Mouse (Mus musculus) layer of hippocampus, postnatal 25 days (tissue): ENCODE data around the gene Gm49510. TPM values are rescaled to one million over a fixed set of nuclear protein-coding genes. Genes with fewer than 3 reads are reported as not detected.
"Not testable (repeated sequence)": the region's sequence is repeated elsewhere in the genome, so short reads cannot be mapped to it uniquely, and the experiment has no call there.

Experiments used
- DNase-seq, 2 experiments: peaks; one replicate each; pipeline ENCODE4 v3.0.0; 2022; ENCODE audit warnings: mixed read lengths in 2 of 2, low spot score in 1 of 2; ENCODE audit errors: extremely low spot score in 1 of 2
- total RNA-seq, 2 experiments: library from RNA; stranded (reverse); gene quantifications; 2 replicates each; pipeline ENCODE4 v1.2.3; 2021

Gene Gm49510
- total RNA-seq, 2 experiments from 2014 or later = not detected

DNA sequence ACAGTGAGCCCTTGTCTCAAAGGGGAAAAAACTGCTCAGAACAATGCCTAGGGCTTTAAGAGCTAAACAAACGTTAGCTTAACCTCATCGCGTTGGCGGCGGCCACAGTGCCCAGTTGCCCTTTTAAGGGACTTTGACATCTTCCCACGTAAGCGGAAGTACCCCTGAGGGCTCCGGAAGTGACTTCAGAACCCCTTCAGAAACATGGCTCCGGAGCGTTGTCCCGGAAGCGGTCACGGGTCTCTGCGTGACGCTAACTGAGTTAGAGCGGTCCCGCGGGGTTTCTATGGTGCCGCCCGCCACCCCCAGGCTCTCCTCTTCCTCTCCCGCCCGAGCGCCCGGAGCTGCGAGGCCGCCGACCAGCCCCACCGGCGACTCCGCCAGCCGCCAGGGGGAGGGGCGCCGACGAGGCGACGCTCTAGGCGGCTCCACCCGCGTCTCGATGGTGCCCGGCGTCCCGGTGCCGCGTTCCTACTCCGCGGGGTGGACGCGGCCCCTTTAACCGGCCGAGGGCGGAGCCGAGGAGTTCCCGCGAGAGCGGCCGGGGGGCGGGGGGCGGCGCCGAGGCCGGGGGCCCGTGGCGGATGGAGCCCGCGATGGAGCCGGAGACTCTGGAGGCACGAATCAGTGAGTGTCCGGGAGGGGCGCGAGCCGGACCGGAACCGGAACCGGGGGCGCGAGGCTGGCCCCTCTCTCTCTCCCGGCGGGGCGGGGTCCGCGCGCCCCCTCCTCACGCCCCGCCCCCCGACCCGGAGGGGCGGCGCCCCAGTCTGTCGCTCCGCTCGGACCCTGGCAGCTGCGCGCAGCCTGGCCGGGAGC is 22.3 kb upstream of the Gm49510 start, which contains the start of gene Gga1:
Gene Gga1, plus strand, starts transcription at position 200 of the 819 bp plus-strand sequence.
- DNase-seq = peak; percentile 84 to 95

DNA sequence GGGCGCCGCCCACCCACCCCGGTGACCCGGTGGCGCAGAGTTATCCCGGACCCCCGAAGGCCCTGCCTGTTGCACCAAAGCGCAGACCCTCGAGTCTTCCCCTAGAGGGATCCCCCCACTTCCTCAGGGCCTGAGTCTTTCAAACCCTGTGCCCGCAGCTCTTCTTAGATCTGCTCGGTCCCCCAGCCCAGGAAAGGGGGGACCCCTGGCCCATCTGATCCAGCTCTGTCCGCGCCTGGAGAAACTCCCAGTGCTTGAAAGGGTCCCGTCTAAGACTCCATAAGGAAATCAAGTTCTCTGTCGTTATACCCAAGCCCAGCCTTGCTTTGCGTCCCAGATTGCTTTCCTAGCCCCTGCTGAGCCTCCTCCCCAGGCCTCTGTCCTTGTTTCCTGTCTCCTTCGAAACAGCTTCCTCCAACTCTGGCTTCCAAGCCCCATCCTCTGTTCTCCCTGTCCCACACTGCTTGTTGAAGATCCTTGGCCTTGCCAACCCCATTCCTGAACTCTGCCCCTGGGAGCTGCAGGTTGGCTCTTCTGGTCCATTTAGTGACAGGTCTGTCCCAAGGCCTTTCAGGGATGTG is 21.6 kb upstream of the Gm49510 start:
- DNase-seq = no peak

DNA sequence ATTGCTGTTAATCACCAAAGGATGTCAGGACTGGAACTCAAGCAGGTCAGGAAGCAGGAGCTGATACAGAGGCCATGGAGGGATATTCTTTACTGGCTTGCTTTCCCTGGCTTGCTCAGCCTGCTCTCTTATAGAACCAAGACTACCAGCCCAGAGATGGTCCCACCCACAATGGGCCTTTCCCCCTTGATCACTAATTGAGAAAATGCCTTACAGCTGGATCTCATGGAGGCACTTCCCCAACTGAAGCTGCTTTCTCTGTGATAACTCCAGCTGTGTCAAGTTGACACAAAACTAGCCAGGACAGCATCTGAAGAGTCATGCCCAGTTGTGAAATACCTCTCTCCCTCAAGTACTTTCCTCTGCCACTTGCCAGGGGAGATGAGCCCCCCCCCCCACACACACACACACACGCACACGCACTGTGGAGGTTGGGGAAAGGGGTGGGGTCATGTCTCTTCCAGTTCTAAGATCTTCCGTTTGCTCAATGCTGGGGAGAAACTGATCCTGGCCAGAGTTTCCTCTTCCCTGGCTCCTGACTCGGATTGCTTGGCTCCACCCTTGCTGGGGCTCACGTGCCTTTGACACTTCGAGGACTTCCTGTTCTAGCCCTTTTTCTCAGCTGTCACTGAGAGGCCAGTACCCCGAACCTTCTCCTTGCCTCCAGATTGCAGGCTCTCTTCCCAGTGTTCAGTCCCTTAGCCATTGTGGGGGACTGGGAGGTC is 20.5 kb upstream of the Gm49510 start:
- not testable (repeated sequence) for DNase-seq

DNA sequence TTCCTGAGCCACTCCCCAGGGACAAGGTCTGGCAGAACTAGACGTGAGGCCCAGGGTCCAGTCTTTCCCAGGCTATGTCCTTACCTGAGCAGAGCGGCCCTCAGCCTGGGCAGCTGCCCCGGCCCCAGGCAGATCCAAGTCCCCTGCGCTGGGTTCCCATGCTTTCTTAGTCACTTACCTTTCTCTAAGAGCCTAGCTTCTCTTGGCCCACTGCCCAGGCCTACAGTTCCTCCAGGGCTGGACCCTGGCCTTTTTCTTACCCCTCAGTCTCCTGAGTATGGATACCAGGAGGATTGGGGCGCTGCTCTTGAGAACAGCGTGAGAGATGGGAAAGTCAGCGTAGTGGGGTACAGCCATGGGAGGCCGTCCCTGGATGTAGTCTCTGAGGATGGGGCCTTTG is 19.0 kb upstream of the Gm49510 start:
- DNase-seq = no peak

DNA sequence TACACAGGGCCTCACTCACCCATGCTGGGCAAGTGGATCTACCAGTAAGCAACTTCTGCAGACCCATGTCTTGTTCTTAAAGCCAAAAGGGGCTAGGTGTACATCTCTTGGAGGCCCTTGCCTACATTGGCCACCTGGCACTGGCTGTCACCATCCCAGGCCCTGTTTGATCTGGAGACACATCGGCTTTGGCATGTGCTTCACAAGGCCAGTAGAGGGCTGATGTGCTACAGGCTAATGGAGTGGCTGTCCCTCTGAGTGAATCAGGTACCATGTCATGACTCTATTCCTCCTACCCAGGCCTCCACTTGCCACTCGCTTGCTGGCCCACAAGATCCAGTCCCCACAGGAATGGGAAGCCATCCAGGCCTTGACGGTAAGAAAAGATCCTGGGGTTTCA is 17.6 kb upstream of the Gm49510 start:
- DNase-seq = no peak

DNA sequence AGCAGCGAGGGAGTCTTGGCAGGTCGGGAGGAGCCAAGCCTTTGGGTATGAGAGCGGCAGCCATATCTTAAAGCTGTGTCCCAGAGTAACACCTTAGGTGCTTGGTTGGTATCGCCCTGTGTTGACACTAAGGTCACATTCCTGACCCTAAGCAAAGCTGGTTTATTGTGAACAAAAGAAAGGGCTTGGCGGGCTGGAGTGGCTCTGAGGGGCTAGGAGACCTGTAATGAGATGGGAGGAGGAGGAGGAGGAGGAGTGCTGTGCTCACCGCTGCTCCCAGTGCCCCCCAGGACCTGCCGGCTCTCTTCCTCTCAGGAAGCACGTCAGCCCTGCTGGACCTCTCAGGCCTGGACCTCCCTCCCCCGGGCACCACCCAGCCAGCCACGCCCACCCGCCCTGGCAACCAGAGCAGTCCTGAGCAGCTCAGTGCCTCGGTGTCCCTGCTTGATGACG is 10.0 kb upstream of the Gm49510 start:
- no peak for DNase-seq

DNA sequence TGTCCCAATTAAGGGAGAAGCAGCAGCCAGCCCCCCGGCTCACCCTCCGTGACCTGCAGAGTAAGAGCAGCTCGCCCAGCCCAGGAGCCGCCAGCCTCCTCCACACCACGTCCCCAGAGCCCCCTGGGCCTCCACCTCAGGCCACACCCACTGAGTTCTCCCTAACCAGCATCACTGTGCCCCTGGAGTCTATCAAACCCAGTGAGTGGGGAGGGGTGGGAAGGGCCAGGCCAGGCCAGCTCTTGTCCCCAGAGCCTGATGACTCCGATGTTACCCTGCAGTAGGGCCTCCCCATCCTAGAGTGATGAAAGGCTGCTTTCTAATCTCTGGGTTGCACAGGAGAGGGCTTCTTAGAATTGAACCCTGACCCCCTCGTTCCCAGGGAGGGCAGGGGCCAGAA is 7.0 kb upstream of the Gm49510 start:
- no peak for DNase-seq

DNA sequence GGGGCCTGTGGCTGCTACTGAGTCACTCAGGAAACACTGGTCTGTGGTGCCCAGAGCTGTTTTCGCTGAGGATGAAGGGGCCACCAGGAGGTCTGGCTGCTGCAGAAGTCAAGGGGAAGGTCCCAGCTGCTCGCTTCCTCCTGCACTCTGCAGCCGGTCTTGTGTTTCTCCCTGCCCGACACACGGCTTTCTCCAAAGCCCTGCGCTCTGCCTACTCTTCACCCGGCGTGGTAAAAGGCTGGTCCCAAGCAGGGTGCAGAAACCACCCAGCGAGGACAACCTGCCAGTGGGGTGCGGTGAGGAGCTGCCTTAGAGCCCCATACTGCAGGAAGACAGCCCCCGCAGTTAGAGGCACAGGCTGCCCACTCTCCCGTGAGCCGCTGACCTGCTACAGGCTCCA is 4.7 kb upstream of the Gm49510 start:
- no peak for DNase-seq

DNA sequence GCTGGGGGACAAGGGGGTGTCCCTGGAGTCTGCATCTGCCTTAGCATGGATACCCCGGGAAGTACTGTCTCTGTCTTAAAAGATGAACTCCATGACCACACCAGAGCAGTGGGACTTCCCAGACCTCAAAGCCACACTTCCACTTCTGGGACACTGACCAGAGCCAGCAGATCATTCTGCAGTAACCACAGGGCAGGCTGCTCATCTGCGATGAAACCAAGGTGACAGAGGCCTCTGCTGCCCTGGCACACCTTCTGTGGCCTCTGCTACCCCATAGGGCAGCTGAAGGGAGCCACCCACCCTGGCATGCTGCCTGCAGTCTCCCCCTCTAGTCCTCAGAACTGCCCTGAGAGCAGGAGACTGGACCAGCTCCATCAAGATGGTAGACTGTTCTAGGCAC is 3.7 kb upstream of the Gm49510 start:
- DNase-seq = no peak

DNA sequence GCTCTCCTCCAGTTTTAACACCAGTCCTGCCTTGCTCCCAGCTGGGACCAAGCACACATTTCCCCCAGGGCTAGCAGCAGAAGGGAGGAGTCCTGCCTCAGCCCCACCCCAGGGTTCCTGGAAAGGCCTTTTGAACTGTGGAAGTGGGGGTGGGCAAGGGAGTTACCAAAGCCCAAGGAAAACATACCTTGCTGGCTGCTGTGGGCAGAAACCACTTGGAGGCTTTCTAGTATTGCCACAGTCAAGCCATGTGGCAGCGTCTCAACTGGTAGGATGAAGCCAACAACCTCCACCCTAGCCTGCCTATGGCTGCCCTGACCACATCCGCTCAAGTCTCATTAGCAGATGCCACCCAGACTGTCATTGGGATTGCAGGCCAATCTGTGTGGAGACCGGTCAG is 3.3 kb upstream of the Gm49510 start:
- DNase-seq = no peak

DNA sequence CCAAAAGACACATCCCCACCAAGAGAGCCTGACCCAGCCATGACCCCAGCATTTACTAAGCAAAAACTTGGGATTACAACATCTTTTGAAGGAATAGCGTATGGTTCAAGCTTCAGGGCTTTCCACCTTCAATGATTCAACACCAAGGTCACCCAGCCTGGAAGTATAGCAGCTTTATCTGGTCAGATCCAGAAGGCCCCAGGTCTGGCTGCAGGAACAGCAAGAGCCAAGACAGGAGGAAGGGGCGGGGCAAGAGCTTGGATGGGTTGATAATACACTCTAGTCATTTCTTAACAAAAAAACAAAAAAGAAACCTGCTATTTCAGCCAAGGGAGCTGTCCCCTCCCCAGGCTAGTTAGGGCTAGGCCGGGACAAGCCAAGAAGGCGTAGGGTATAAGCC is 2.0 kb upstream of the Gm49510 start:
- no peak for DNase-seq

DNA sequence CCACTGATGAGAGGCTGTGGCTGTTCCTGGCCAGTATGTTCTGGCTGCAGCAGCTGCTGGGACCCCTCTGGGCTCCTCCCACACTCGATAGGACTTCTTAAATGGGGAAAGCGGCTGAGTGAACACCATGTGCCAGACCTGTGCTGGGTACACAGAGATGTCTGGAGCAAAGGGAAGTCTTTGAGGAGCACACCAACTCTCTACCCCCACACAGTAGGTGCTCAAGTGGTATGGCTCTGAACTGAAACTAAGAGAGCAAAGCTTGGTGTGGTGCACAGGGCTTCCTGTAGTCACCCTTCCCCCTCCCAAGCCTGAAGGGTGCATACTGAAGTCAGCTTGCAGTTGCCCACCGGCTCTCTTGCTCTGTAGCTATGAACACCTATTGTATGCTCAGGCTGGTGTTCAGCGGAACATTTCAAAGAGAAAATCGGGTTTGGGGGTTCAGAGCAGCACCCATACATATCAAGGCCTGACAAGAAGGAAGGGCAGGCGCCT is 913 bp upstream of the Gm49510 start:
- no peak for DNase-seq

DNA sequence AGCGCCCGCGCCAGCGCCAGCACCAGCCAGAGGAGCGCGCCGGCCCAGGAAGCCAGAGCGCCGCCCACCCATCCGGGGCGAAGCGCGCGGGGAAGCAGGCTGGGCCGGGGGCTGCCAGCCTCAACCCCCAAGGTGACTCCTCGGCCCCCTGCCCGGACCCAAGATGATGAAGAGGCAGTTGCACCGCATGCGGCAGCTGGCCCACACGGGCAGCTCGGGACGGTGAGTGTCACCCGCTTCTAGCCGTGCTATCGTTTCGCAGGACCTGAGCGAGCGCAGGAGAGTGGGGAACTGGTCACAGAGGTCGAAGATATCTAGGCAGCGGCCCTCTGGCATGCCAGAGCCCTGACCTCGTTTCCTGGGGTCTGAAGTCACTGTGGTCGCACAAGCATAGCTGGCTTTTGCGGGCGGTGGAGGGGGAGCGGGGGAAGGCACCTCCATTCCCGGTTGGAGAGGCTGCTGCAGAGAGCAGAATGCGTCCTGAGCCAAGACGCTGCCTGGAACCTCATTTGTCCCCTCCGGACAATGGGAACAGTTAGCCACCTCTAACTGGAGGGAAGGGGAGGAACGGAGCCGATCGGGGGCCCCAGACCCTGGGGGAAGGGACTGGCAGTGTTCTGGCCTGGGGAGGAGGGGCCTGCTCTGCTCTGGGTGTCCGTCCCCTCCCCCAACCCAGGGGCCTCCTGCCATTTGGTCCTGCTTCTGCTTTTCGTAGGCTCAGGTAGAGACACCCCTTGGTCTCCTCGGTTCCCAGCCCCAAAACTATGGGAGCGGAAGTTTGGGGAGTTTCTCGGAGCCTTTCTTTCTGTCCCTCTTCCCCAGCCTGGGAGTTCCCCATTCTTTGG is 495 bp downstream of the Gm49510 start, which contains the start of gene Sh3bp1:
Gene Sh3bp1, plus strand, starts transcription at position 29 of the 845 bp plus-strand sequence.
- peak; percentile 41 to 45 for DNase-seq

DNA sequence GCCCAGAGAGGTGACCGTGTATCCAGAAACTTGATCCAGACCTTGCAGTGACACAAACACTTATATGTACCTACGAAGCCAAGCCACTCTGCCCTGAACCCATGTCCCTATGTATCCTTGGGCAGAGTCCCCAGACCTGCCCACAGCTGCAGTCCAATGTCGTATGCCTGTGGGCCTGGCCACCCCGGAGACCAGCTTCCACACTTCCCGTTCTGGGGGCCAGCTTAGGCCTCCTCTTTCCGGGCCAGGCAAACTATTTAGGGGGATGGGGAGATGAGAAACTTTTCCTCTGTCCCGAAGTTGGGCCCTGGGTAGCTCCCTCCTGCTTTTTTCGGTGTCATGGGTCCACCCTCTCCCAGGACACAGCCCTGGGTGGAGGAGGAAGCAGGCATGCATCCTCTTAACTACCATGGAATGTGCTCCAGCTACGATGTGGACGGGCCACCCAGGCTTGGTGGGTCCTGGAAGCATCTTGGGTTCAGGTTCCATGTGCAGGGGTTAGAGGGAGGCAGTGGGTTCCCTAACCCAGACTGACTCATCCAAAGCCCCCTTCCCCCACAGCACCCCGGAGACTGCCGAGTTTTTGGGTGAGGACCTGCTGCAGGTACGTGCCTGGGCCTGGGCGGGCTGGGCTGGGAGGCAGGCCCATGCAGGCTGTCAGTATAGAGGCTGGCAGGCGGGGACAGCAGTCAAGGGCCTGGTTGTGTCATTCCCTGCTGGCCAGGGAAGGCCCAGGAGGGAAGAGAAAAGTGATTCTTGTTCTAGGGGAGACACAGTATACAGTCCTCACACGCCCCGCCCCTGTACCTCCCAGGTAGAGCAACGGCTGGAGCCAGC is 1.3 kb downstream of the Gm49510 start:
- no peak for DNase-seq

DNA sequence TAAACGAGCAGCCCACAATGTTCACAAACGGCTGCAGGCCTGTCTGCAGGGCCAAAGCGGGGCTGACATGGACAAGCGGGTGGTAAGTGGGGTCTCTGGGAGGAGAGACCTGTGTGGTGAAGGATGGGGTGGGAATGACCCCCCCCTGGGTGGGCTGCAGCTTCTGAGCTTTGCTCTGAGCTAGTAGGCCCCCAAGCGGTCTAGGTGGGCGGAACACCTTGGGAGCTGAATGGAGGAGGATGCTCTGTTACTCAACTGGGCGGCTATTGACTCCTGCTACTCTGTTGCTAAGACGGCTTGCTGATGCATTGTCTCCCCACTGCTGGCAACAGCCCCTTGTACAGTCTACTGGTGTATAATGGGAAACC is 1.9 kb downstream of the Gm49510 start:
- no peak for DNase-seq

DNA sequence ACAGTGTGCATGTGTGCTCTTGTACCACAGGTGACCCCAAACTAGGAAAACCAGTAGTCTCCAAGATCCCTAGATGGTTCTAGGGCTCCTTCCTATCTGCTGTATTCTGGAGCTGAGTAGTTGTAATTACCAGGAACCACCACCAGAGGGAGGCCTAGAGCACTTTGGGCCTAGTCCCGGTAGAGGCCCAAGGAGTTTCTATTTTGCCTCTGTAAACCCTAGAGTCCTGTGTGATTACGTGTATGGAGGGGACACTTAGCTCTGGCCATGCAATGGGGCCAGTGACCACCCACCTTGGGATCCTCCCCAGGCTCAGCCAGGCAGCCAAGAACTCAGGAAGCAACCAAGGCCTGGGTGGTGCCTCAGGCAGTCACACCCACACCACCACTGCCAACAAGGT is 3.8 kb downstream of the Gm49510 start:
- peak; percentile 77 to 96 for DNase-seq

DNA sequence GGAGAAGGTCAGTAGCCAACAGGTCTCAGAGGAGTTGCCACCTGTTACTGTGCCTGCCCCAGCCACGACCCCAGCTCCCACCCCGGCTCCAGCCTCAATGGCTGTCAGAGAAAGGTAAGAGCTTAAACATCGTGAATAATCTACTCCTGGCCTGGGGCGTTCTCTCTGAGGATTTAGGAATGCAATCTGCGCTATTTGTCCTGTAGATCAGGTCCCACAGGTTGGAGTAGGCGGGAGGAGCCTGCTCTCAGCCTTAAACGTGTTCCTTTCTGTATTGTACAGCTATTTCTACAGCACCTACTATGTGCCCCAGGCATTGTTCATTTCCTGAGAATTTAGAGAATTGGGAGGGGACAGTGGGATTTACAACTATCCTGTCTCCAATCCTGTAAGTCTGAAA is 8.9 kb downstream of the Gm49510 start:
- DNase-seq = no peak

DNA sequence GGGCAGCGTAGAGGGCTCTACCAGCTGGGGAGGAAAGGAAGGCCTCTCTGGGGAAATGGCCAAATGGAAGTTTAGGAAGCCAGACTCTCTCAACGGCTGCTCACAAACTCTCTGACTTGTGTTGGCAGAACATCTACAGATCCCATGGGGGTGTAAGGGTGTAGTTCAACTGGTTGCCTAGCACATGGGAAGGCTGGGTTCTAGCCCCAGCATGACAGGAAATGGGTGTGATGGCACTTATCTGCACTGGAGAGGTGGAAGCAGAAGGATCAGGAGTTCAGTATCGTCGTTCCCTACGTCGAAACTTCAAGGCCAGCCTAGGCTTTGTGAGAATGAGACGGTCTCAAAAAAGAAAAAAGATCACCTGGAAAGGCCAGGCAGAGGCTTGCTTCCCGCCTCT is 9.5 kb downstream of the Gm49510 start:
- DNase-seq = no peak

DNA sequence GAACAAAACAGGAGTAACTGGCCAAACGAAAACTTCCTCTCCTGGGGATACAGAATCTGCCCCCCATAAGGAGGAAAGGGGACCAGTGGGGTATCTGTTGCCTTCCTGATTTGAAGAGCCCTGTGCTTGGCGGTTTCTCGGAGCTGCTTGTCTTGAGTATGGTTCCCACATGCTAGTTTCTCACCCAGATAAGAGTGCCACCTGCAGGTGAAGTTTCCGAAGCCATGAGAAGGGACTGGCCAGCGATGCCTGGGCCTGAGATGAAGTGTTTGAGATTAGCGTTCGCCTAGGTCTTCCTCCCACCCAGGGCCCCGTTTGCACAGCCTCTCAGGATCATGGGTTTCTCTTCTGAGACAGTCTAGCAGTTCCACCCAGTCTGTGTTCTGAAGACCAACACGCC is 12.6 kb downstream of the Gm49510 start:
- peak in 1 of 2 experiments; percentile 40 for DNase-seq
